Mouse (Mus musculus): ENCODE measurements at regions not wholly inside any gene's neighbourhood (a gene's known extent, or its start where the extent isn't known, plus 50 kb on each side); places are given as distances from the start of the nearest gene placed in this dataset.

- TF ChIP-seq POLR2A (IDR thresholded peaks at IDR 0.05; ENCODE audit: borderline replicate concordance, extremely low read depth, insufficient read depth, insufficient read length, poor library complexity, severe bottlenecking) (no peak), CTCF (IDR thresholded peaks at IDR 0.05; ENCODE audit: borderline replicate concordance, extremely low read depth, insufficient read depth, insufficient read length) (no peak)
Measured at GRCm38 (mm10) chr9:33766235-33766634, 719.5 kb upstream of the Kirrel3 start.

All from brain, embryonic 14.5 days (tissue).